Mouse (Mus musculus): ENCODE results near the gene 1700074P13Rik. TPM values are rescaled to one million over a fixed set of nuclear protein-coding genes. Genes with fewer than 3 reads are reported as not detected.
"Not testable (repeated sequence)": the region's sequence is repeated elsewhere in the genome, so short reads cannot be mapped to it uniquely, and the experiment has no call there.

The 1700074P13Rik gene
- not detected for total RNA-seq (2021)
- long read RNA-seq, experiment 1, result 0 reads
- long read RNA-seq, experiment 2, result 0 reads

GRCm38 (mm10) chr6:40940457-40940856 lies at the start of gene 1700074P13Rik:
Gene 1700074P13Rik, minus strand, starts transcription at chr6:40940557.
- no peak for DNase-seq (ENCODE audit: low spot score in 2 of 2)

GRCm38 (mm10) chr6:40964454-40964853 lies 24.1 kb upstream of the 1700074P13Rik start, which contains the start of gene 1810009J06Rik:
Gene 1810009J06Rik, plus strand, starts transcription at chr6:40964754.
- not testable (repeated sequence) for DNase-seq (ENCODE audit: low spot score in 2 of 2)

- DNase-seq (ENCODE audit: low spot score in 2 of 2), result no peak
Observed at GRCm38 (mm10) chr6:40953716-40954115, 13.4 kb upstream of the 1700074P13Rik start.

- DNase-seq (ENCODE audit: low spot score in 2 of 2), result no peak
Observed at GRCm38 (mm10) chr6:40951770-40952169, 11.4 kb upstream of the 1700074P13Rik start, which contains the start of gene Gm4744. Gene Gm4744, minus strand, starts transcription at chr6:40951870.

- no peak for DNase-seq (ENCODE audit: low spot score in 2 of 2)
Observed at GRCm38 (mm10) chr6:40919954-40920353, 20.4 kb downstream of the 1700074P13Rik start.

- no peak for DNase-seq (ENCODE audit: low spot score in 2 of 2)
Observed at GRCm38 (mm10) chr6:40900287-40900686, 40.1 kb downstream of the 1700074P13Rik start, which contains the start of gene Prss58. Gene Prss58, minus strand, starts transcription at chr6:40900387.

- no peak for DNase-seq (ENCODE audit: low spot score in 2 of 2)
Observed at GRCm38 (mm10) chr6:40894716-40895115, 45.6 kb downstream of the 1700074P13Rik start.

GRCm38 (mm10) chr6:40893577-40893976 lies 46.8 kb downstream of the 1700074P13Rik start:
- DNase-seq (ENCODE audit: low spot score in 2 of 2), result no peak

GRCm38 (mm10) chr6:40891754-40892153 lies 48.6 kb downstream of the 1700074P13Rik start:
- no peak for DNase-seq (ENCODE audit: low spot score in 2 of 2)

GRCm38 (mm10) chr6:40890973-40891372 lies 49.4 kb downstream of the 1700074P13Rik start:
- DNase-seq (ENCODE audit: low spot score in 2 of 2), result no peak

GRCm38 (mm10) chr6:40887394-40887793 lies 53.0 kb downstream of the 1700074P13Rik start, which contains the start of gene Moxd2:
Gene Moxd2, minus strand, starts transcription at chr6:40887494.
- no peak for DNase-seq (ENCODE audit: low spot score in 2 of 2)

Other genes starting within 250 kb of the 1700074P13Rik start
- not detected for gene Moxd2, start 53.1 kb downstream of the 1700074P13Rik start, total RNA-seq (2021)
- gene Prss58, start 40.2 kb downstream of the 1700074P13Rik start, total RNA-seq (2021), result not detected
- gene Gm4744, start 11.3 kb upstream of the 1700074P13Rik start, total RNA-seq (2021), result not detected
- gene 1810009J06Rik, start 24.2 kb upstream of the 1700074P13Rik start, total RNA-seq (2021), result not detected
- not detected for gene Gm2663, start 58.9 kb upstream of the 1700074P13Rik start, total RNA-seq (2021)
- not detected for gene 2210010C04Rik, start 95.0 kb upstream of the 1700074P13Rik start, total RNA-seq (2021)

Measured in layer of hippocampus, postnatal 14 days (tissue).